Mouse (Mus musculus) lung, postnatal 0 days (tissue): Measurements from ENCODE around the gene Fancc. TPM values are rescaled to one million over a fixed set of nuclear protein-coding genes. Genes with fewer than 3 reads are reported as not detected.

Experiments used
- ATAC-seq: fragments of 200-750 bp; cut with Nextera tagmentation; 2 replicates; pipeline ENCODE4 v1.8.0; 2017; ENCODE audit warnings: moderate library complexity
- DNase-seq: peaks from one replicate; pipeline ENCODE4 v3.0.0-alpha.2; 2016; ENCODE audit warnings: low spot score
- H3K27ac ChIP-seq: fragments of 300-500 bp; sonication (generic); 2 replicates; pipeline ENCODE4 v1.5.1; 2014; ENCODE audit warnings: antibody characterized with exemption, mild to moderate bottlenecking, low read length, mixed read lengths
- H3K27me3 ChIP-seq: fragments of 300-500 bp; sonication (generic); replicated peaks from 2 replicates; pipeline ENCODE4 v1.6.1; 2014; ENCODE audit warnings: low read length, mixed read lengths; ENCODE audit not compliant: insufficient read depth
- H3K36me3 ChIP-seq: fragments of 300-500 bp; sonication (generic); 2 replicates; pipeline ENCODE4 v1.6.1; 2014; ENCODE audit warnings: low read length, mixed read lengths; ENCODE audit not compliant: insufficient read depth
- H3K4me1 ChIP-seq: fragments of 300-500 bp; sonication (generic); 2 replicates; pipeline ENCODE4 v1.6.1; 2014; ENCODE audit warnings: antibody characterized with exemption, low read depth, low read length, mixed read lengths; ENCODE audit not compliant: insufficient read depth
- H3K4me2 ChIP-seq: fragments of 300-500 bp; sonication (generic); replicated peaks from 2 replicates; pipeline ENCODE4 v1.6.1; 2014; ENCODE audit warnings: low read depth, mild to moderate bottlenecking, low read length, moderate library complexity, mixed read lengths
- H3K4me3 ChIP-seq: fragments of 300-500 bp; sonication (generic); 2 replicates; pipeline ENCODE4 v1.5.1; 2014; ENCODE audit warnings: low read depth, low read length
- H3K9ac ChIP-seq: fragments of 300-500 bp; sonication (generic); replicated peaks from 2 replicates; pipeline ENCODE4 v1.6.1; 2014; ENCODE audit warnings: low read depth, mild to moderate bottlenecking
- H3K9me3 ChIP-seq: fragments of 300-500 bp; sonication (generic); 2 replicates; pipeline ENCODE4 v1.6.1; 2016; ENCODE audit warnings: low read length, mixed read lengths
- CTCF ChIP-seq: IDR thresholded peaks from 2 replicates; pipeline ENCODE4 v1.5.1; 2016; ENCODE audit warnings: antibody characterized with exemption, mild to moderate bottlenecking
- EP300 ChIP-seq: IDR thresholded peaks from 2 replicates; pipeline ENCODE4 v1.6.1; 2016; ENCODE audit warnings: antibody characterized with exemption, mild to moderate bottlenecking, control low read depth
- whole genome bisulfite sequencing: fragments of 180-500 bp; shearing (Covaris S2); extraction: QIAGEN DNeasy Blood & Tissue Kit; methylation state at CpG from one replicate; pipeline ENCODE4 v1.1.7; 2014; 5-methylcytosine and 5-hydroxymethylcytosine counted together
- polyA plus RNA-seq: library from polyadenylated mRNA; unstranded; fragments of >200 nt; fragmentation: Nextera tagmentation; extraction: Ambion mirVana; gene quantifications from 2 replicates; pipeline ENCODE4 v1.2.1, GENCODE M21; 2015

The Fancc gene
- polyA plus RNA-seq, 1 experiment from 2014 or later: 26.0 TPM

DNA sequence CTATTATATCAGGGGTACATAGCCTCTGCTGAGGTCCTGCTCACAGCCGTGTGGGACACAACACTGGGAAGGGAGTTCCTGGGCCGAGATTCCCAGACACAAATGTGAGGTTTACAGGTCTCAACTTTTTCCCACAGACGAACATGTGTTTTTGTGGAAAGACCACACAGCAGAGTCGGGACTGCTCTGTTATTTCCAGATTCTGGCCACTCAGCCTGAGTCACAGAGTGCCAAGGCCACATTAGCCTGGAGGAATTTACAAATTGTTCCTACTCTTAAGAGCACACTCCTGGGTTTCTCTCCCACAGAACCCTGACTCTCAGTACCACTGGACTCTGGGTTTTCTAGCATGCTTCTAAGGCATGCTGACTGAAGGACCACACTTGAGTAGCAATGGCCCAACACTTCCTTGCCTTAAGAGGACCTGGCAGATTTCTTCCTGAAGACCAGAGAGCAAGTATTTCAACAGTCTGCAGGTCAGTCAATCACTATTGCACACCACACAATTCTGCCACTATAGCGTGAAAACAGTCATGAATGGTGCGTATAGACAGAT lies 10.0 kb upstream of the Fancc start:
- no peak overlapping the region for H3K4me2 ChIP-seq
- H3K4me3 ChIP-seq: no peak overlapping the region
- H3K36me3 ChIP-seq: peaks cover 23% of the 10 kb centered on the region; the same call in 1 of the 2 replicates
- peak overlapping the region; percentile 48; the same call in 1 of the 2 replicates for H3K27ac ChIP-seq
- TF ChIP-seq CTCF: no peak
- peak; percentile 46; the same call in 1 of the 2 replicates for TF ChIP-seq EP300
- H3K27me3 ChIP-seq: no peaks in the 10 kb centered on the region
- peak; percentile 89 for DNase-seq
- no peak overlapping the region for H3K9ac ChIP-seq
- no peaks in the 10 kb centered on the region for H3K4me1 ChIP-seq
- no peaks in the 10 kb centered on the region for H3K9me3 ChIP-seq
- WGBS: 66% methylated on average over 6 of the region's 6 CpGs
- peak; percentile 85 for ATAC-seq

- H3K9me3 ChIP-seq: no peaks in the 10 kb centered on the region
- no peaks in the 10 kb centered on the region for H3K27me3 ChIP-seq
- peaks cover 17% of the 10 kb centered on the region; the same call in 1 of the 2 replicates for H3K36me3 ChIP-seq
- WGBS: 32% methylated on average over 1 of the region's 1 CpGs
- DNase-seq (peak; percentile 52), ATAC-seq (0 out of 2 replicates have a peak, but pooled peaks have one; percentile 31)
- no peak overlapping the region for H3K4me2 ChIP-seq
- H3K4me1 ChIP-seq: no peaks in the 10 kb centered on the region
- no peak for TF ChIP-seq CTCF
- TF ChIP-seq EP300: no peak
- no peak overlapping the region for H3K4me3 ChIP-seq
- no peak overlapping the region; the same call in 1 of the 2 replicates for H3K27ac ChIP-seq
- H3K9ac ChIP-seq: no peak overlapping the region
Observed at GRCm38 (mm10) chr13:63506364-63506763, 9.3 kb upstream of the Fancc start.

DNA sequence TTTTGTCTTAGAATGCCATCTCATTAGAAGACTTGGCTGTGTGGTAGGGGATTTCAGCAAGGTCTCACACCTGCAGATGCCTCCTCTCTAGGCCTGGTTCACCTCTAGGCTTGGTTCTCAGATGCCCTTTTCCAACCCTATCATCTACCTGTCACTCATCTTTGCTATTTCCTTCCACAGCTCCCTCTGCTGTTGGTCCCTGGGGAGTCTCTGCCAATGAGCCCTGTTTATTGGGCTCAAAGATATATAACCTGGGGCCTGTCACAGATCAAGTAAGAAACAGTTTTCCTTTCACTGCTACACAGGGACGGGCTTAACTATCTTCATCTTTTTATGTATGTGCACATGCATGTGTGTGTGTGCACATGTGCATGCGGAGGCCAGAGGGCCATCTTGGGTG lies 5.3 kb upstream of the Fancc start:
- H3K9ac ChIP-seq: no peak overlapping the region
- DNase-seq: no peak
- H3K27ac ChIP-seq: no peak overlapping the region
- no peaks in the 10 kb centered on the region for H3K36me3 ChIP-seq
- no peak overlapping the region for H3K4me3 ChIP-seq
- TF ChIP-seq CTCF: no peak
- TF ChIP-seq EP300: no peak
- 94% methylated on average over 2 of the region's 2 CpGs for WGBS
- H3K27me3 ChIP-seq: no peaks in the 10 kb centered on the region
- H3K9me3 ChIP-seq: no peaks in the 10 kb centered on the region
- ATAC-seq: no peak
- no peaks in the 10 kb centered on the region for H3K4me1 ChIP-seq
- H3K4me2 ChIP-seq: no peak overlapping the region

DNA sequence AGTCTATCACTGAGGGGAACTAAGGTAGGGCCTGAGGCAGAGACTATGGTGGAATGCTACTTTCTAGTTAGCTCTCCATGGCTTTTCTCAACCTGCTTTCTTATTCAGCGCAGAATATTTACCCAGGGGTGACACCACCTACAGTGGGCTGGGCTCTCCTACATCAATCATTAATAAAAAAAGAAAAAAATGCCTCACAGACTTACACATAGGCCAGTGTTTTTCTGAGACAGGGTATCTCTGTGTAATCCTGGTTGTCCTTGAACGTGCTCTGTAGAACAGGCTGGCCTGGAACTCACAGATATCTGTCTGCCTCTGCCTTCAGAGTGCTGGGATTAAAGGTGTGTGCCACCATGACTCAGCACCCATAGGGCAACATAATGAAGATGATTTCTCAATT lies 2.4 kb upstream of the Fancc start:
- Histone ChIP-seq H3K9ac (no peak overlapping the region), H3K4me1 (no peaks in the 10 kb centered on the region), H3K4me2 (no peak overlapping the region), H3K4me3 (no peak overlapping the region), H3K9me3 (no peaks in the 10 kb centered on the region), H3K27ac (no peak overlapping the region), H3K36me3 (no peaks in the 10 kb centered on the region), H3K27me3 (no peaks in the 10 kb centered on the region)
- no peak for TF ChIP-seq CTCF
- no peak for TF ChIP-seq EP300
- WGBS: 70% methylated on average over 2 of the region's 2 CpGs
- DNase-seq (no peak), ATAC-seq (no peak)

DNA sequence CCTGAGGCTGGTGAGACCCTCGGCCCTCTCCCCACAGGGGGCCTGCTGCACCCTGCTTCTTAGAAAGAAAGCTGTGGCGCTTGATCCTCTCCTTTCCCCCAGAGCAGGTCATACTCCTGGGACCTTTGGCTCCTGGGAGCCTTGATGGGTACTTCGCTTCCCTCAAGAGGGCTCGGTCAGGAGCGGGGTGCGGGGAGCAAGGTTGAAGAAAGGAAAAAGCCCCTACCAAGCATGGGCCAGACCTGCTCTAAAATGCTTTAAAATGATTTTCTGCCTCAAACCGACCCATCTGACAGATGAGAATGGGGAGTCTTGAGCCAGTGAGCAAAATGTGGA lies 9.4 kb downstream of the Fancc start:
- no peaks in the 10 kb centered on the region for H3K4me1 ChIP-seq
- H3K27ac ChIP-seq: no peak overlapping the region
- ATAC-seq (no peak), DNase-seq (no peak)
- H3K4me3 ChIP-seq: no peak overlapping the region
- no peaks in the 10 kb centered on the region for H3K36me3 ChIP-seq
- no peak for TF ChIP-seq EP300
- TF ChIP-seq CTCF: no peak
- 63% methylated on average over 7 of the region's 7 CpGs for WGBS
- H3K27me3 ChIP-seq: no peaks in the 10 kb centered on the region
- H3K4me2 ChIP-seq: no peak overlapping the region
- no peak overlapping the region for H3K9ac ChIP-seq
- H3K9me3 ChIP-seq: no peaks in the 10 kb centered on the region

GRCm38 (mm10) chr13:63486791-63487706 lies 10.0 kb downstream of the Fancc start:
- WGBS: 47% methylated on average over 18 of the region's 18 CpGs
- no peak for ATAC-seq
- Histone ChIP-seq H3K36me3 (no peaks in the 10 kb centered on the region), H3K9me3 (no peaks in the 10 kb centered on the region), H3K4me2 (peak overlapping the region; percentile 11; the same call in 1 of the 2 replicates), H3K27ac (no peak overlapping the region), H3K4me3 (no peak overlapping the region), H3K9ac (no peak overlapping the region), H3K27me3 (no peaks in the 10 kb centered on the region), H3K4me1 (no peaks in the 10 kb centered on the region)
- TF ChIP-seq CTCF: no peak
- no peak for TF ChIP-seq EP300
- DNase-seq: no peak
